Mouse (Mus musculus) heart, adult 2 months (tissue): ENCODE results near the gene Enpp7.

ENCODE experiments used
- CTCF ChIP-seq: fragments of 200-600 bp; IDR thresholded peaks from 2 replicates; pipeline ENCODE4 v1.8.1; 2022; ENCODE audit warnings: antibody characterized with exemption, mild to moderate bottlenecking, moderate library complexity
- EP300 ChIP-seq: fragments of 200-500 bp; IDR thresholded peaks from 2 replicates; pipeline ENCODE4 v1.6.1; 2011; ENCODE audit warnings: low read depth, low read length, control low read depth; ENCODE audit not compliant: insufficient read depth
- POLR2A ChIP-seq: fragments of 200-500 bp; IDR thresholded peaks from 2 replicates; pipeline ENCODE4 v1.6.1; 2011; ENCODE audit warnings: mild to moderate bottlenecking, low read depth, low read length, control low read depth; ENCODE audit not compliant: insufficient read depth

DNA sequence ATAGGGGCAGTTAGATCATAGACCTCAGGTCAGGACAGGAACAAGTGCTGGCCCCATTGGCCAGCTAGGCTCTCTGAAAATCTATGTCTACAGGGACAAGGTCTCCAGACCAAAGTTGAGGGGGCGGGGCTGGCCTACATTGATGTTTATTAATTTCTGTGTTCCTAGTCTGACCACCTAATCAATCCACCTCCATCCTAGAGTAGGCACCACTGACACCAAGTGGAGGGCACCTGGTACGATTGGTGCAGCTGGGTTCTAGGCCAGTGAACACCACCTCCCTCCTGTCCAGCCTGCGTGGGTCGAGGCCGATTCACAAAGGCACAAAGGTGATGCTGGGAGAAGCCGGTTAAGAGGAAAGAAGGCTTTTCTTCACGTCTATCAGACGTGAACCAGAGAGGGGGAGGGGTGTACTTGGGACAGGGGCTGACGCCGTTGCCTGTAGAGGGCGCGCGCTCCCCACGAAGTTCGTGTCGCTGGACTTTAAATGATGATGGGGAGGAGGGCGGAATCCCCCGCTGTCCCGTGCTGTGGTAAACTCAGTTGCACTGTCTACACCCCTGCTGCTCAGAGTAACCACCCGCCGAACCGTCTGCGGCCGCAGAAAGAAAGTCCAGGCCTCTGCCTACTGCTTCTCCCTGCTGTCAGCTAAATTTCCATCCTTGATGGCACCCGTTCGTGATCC is 46.0 kb downstream of the Enpp7 start:
- TF ChIP-seq POLR2A (no peak), CTCF (no peak; the same call in 1 of the 2 replicates), EP300 (peak; percentile 80; the same call in 1 of the 2 replicates)
